Mouse (Mus musculus) adrenal gland (tissue): Measurements from ENCODE around the gene Rdh16f1.
"Not testable (repeated sequence)": the region's sequence is repeated elsewhere in the genome, so short reads cannot be mapped to it uniquely, and the experiment has no call there.

ENCODE experiments used
- intact Hi-C: fragments of 180-260 bp; cut with DNase I; formaldehyde crosslinking; loops from one replicate; pipeline ENCODE4 v1.15.1; 2025

Gene Rdh16f1

DNA sequence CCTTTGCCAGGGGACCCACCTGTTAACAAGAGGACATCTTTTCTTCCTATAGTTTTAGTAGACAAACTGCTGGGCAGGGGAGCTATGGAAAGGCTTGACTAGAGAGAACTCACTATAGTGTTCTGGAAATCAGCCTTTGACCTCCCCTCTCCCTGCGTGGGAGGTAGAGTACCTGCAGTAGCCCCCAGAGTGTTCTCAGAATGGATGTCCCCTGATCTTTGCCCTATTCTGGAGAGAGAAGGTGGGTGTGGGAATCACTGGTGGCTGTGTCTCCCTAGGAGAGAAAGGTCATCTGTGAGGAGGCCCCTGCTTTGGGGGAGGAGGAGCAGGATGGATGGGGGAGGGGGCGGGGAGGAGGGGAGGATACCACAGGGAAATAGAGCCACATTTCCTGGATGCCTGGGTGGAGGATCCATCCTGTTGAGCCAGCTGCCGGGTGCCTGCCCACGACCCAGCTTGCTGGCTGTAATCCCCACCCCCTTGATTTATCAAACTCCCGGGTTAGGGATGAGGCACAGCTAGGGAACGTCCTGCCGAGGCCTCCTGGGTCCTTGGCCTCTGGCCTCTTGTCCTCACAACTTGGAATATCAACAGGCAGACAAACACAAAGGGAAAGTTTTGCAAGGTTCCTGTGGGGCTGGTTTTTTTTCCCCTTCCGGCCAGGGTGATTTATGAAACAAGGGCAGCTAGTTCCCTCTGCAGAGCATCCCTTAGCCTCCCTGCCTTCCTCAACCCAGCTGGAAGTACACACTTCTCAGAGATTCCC lies 10.6 kb upstream of the Rdh16f1 start:
- intact Hi-C loops, result no loop called here

DNA sequence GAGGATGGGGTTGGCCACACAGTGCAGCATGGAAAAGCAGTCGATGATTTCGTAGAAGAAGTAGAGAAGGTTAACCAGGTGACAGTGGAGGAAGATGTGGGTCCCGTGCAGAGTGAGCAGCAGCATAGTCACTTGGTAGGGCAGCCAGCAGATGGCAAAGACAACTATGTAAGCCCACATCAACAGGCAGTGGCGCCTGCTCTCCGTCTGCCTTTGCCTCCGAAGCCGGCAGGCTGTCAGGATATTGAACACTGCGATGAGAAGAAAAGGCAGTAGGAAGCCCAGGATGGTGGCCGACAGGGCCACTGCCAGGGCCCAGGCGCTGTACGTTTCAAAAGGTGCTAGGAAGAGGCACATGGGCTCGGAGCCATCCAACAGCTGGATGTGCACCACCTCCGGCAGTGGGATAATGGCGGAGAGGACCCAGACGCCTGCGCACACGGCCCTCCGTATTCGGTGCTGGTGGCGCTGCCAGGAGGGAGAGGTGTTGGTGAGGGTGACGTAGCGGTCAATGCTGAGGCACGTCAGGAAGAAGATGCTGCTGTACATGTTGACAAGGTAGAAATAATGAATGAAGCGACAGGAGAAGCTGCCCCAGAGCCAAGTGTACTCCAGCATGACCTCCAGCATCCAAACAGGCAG lies 9.3 kb upstream of the Rdh16f1 start:
- intact Hi-C loops, result no loop called here

DNA sequence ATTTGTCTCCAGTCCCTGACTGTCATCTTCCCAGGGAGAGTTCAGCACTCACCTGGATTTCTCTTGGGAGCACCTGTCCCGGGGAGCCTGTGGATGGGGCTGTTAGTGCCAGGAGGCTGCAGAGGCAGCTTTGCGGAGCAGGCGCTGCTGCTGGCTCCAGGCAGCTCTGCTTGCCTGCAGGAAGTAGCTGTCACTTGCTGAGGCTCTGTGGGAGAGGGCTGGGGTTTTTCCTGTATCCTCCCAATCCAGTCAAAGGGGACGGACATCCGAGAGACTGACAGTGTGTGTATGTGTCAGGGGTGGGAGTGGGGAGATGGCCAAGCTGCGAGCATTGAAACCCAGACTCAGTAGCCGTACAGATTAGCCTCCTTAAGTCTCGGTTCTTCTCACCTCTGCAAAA lies 8.0 kb upstream of the Rdh16f1 start, which contains the start of gene Gpr182:
Gpr182 (minus strand) TSS at position 185 of the 400 bp plus-strand sequence.
- intact Hi-C loops, result no loop called here

DNA sequence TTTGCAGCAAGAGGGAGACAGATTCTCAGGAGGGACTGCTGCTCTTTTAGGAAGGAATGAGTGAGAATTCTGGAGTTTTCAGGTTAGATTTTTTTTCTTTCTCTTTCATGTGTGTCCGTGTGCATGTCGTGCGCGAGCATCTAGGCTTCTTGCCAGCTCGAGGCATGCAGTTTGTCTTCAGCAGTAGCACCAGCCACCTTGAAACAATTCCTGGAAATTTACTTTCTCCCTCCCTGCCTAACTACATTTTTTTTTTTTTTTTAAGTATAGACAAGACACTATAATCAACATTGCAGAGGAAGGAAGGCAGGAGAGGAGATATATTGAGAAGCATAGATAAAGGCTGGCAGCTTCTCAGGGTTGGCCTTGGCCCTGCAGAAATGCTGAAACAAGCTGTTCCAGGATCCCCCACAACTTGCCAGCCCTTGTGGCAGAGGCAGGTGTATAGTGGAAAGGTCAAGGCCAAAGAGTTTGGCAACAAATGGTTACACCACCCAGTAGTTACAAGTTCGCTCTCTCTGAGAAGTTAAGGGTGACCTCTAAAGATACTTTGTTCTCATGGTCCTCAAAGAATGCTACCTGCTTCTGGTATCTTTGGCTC lies 4.9 kb upstream of the Rdh16f1 start:
- intact Hi-C loops, result no loop called here

DNA sequence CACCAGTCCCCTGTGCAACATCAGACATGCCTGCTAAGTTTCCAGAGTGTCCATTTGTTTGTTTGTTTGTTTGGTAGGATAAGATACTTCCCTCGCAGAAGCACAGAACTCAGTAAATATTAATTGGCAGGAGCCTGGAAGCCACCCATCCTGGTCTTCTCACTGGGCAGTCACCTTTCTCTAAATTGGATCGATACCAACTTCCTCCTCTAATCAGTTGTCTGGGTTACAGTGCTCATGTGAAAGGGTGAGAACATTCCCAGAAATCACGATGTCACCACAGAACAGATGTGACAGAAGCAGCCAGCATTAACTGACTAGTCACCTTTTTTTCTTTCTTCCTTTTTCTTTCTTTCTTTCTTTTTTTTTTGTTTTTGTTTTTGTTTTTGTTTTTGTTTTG lies 4.3 kb upstream of the Rdh16f1 start:
- intact Hi-C loops, result no loop called here

DNA sequence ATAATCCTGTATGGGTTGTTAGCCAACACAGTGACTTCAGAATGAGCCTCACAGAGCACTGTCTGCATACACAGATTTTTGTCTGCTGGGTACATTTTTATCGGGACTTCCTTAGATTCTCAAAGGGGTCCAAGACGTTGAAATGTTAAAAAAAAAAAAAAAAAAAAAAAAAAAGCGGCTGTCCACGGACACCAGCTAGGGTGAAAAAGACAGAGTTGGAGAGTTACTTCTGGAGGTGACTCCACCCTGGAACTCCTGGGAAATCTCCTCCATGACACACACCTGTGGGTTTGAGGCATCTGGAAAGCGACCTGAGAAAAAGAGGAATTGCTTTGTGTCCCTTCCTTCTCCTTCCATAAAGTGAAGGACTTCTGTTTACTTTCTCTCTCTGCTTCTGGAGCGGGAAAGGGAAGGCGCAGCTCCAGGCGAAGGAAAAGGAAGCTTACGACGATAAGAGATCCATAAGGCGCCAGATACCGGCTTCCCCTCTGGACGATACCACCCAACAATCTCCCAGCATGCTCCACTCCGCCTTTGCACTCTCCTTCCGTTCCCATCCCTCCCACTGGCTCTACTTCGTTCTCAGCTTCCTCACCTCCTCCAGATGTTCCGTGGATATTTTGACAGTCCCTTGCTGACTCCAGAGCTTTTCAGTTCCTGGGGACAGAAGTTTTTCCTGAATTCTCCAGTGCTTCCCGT lies 3.7 kb upstream of the Rdh16f1 start:
- intact Hi-C loops, result no loop called here

DNA sequence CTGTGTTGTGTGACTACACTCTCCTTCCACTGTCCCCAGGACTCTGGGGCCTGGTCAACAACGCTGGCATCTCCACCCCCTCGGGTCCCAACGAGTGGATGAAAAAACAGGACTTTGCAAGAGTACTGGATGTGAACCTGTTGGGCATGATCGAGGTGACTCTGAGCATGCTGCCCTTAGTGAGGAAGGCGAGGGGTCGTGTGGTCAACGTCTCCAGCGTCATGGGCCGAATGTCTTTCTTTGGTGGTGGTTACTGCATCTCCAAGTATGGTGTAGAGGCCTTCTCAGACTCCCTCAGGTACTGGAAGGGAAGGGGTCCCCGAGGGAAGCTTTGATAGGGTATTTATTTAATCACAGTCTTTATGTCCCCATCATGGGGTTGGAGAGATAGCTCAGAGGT lies 3.3 kb downstream of the Rdh16f1 start:
- intact Hi-C loops, result not testable (repeated sequence)

DNA sequence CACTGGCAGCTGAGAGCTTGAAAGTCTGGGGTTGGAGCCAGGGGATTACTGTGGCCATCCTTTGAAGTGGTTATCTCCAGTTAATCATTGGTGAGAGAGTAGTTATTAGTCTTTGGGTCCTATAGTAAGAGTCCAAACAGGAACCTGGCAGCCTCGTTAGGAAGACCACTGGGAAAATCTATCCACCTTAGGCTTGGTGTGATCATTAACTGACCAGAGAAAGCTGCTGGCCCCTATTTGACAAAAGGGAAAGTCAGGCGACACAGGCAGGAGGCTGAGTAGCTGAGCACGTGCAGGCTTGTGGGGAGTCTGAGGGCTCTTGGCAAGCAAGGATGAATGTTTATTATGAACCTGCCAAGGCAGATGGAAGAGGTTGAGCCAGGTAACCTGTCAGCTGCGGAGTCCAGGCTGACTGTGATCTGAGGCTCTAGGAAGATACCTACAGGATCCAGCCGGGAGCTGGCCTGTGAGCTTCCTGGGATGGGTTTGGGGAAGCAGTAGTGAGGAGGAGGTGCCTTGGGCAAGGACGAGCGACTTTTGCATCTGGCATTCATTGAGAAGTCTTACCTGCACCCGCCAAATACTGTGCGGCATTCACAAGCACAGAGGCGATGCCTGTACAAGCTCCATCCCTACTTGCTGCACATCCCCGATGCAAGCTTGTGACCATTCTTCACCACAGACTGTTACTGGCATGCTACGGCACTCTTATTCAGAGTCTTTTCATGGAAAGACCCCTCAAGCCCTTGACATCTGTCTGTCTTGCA lies 4.5 kb downstream of the Rdh16f1 start:
- intact Hi-C loops, result no loop called here

DNA sequence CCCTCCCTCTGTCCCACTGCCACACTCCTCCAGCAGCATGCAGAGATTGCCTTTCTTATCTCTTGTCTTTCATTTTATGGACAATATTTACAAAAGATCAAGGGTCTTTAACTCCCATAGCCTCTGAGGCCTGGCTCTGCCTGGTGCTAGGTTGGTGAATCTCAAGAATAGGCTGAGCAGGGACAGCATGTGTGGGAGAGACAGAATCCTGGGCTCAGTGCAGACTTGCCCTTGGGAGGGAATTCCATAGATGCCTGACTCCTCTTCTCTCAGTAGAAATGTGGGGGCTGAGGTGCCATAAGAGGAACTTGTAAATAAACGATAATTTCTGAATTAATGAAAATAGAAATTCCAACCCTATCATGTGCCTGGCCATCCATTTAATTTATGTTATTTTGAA lies 7.0 kb downstream of the Rdh16f1 start:
- intact Hi-C loops, result no loop called here

DNA sequence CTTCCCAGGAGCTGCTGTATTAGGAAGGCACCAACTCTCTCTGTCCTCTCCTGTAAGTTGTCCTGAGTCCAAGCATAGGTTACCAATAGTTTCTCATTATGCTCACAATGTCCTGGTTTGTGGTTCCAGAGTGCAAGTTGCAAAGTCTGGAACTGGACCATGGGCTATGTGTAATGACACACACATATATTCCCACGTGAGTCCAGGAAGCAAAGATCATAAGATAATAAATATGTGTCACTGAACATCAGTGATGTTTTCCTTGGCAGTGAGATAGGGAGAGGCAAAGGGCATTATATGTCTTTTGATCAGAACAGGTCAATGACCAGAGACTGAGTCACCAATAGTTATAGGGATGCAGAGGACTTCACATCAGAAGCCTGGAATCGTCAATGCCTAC lies 16.4 kb downstream of the Rdh16f1 start, which contains the start of gene Rdh9:
Rdh9 (plus strand) TSS at position 376 of the 400 bp plus-strand sequence.
- intact Hi-C loops, result no loop called here

DNA sequence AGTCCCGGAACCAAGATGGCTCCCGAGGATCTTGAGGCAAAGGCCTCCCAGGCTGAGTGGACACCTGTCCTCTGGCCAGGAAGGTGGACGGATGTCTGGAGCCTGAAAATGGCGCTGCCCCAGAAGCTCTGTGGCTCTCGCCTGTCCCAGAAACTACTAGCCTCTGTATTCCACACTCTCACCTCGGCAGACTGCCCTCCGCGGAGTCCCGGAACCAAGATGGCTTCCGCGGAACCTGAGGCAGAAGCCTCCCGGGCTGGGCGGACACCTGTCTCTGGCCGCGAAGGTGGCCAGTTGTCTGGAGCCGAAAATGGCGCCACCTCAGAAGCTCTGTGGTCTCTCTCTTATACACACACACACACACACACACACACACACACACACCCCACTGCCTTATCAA lies 22.7 kb downstream of the Rdh16f1 start:
- intact Hi-C loops, result not testable (repeated sequence)

DNA sequence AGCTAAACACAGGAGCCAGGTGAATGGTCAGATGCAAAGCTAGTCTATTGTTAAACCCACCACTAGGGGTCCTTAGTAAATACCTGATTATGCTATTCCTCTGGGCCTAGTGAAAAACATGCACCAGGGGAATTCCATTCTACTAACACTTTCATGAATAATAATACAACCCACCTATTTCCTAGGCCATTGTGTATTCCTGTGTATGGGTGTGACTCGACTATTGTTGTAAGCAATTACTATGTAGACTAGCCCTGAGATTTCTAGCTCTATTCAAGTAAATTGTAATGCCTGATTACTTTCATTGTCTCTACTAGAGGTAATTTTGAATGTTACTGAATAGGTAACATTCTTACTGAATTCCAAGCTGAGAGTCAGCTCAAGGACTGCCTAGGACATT lies 25.8 kb downstream of the Rdh16f1 start:
- intact Hi-C loops, result not testable (repeated sequence)

DNA sequence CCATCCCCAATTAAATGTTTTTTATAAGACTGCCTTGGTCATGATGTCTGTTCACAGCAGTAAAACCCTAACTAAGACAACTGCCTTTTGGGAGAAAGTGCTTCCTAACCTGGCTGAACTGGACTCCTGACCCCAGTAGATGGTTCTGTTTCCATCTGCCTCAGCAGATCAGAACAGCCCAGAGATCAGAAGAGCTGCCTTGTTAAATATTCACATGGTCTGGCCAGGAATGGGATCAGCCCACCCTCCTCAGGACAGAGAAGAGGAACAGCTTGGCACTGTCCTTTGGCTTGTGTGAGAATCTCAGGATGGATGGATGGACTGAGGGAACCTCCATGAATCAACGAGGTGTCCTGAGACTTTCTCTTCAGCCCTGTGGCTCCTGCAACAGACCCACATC lies 39.7 kb downstream of the Rdh16f1 start:
- intact Hi-C loops, result no loop called here

DNA sequence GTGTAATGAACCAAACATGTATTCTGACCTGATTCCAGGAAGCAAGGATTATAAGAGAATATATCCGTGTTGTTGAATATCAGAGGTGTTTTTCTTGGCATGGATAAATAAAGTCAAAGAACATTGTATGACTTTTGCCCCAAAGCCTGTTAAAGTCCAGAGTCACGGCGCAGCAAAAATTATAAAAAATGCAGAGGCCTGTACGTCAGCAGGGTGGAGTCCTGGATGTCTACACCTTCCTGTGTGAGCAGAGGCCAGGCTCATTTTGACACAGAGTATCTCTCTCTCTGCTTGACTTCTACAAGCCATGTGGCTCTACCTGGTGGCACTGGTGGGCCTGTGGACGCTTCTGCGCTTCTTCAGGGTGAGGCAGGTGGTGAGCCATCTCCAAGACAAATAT lies 41.3 kb downstream of the Rdh16f1 start, which contains the start of gene Rdh16:
Rdh16 (plus strand) TSS at position 262 of the 400 bp plus-strand sequence.
- intact Hi-C loops, result no loop called here

DNA sequence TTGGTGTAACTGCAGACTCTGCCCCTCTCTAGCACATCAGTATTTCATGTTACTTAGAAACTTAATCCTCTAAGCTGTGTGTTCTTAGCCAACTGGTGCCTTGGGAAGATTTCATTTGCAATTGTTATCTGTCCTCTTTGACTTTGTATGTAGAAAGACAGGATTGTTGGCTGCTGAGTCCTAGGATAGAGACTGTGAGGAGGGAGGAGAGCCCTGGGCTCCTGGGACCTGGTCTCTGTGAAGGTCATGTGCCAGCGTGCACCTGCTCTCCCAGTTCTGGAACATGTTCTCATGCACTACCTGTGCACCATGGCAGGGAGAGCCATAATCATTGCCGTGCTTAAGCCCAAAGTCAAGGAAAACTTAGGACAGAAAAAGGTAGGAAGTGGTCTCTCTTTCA lies 42.0 kb downstream of the Rdh16f1 start:
- intact Hi-C loops, result no loop called here

DNA sequence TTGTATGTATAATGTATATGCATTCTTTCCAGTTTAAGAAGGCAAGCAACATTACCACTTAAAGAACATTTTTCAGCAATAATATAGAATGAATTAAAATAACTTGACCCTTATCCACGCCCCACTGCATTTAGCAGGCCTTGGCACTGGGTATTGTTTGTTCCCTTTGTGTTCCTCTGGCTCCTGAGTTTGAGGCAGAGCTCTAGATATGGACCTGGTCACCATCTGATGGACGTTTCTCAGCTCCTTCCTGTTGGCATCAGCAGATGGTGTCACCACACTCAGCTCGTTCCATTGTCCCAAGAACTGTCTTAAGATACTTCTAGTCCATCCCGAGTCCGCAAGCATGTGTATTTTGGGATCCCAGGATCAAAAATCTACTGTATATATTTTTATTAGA lies 42.6 kb downstream of the Rdh16f1 start:
- intact Hi-C loops, result no loop called here

DNA sequence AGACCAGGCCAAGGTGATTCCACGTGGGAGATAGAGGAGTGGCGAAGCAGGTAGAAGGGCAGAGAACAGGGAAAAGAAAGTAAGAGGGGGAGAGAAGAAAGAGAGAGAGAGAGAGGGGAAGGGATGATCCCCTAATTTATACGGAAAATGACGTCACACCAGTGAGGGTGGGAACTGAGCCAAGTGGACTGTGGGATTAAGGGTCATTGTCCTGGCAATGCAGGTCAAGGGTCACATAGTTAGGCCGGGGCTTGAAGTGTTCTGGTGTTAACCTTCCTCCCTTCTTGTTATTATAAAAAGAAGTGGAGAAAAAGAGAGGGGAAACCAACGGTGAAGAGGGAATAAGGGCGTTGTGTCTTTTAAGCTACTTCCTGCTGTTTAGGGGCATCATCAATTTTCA lies 44.8 kb downstream of the Rdh16f1 start:
- intact Hi-C loops, result no loop called here

DNA sequence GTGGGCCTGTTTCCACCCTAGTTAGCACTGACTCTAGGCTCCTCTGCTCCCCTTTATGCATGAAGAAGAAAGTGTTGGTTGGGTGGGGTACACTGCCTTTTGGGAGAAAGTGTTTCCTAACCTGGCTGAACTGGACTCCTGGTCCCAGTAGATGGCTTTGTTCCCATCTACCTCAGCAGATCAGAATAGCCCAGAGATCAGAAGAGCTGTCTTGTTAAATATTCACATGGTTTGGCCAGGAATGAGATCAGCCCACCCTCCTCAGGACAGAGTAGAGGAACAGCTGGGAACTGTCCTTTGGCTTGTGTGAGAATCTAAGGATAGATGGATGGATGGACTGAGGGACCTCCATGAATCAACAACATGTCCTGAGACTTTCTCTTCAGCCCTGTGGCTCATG lies 56.3 kb downstream of the Rdh16f1 start:
- intact Hi-C loops, result no loop called here

DNA sequence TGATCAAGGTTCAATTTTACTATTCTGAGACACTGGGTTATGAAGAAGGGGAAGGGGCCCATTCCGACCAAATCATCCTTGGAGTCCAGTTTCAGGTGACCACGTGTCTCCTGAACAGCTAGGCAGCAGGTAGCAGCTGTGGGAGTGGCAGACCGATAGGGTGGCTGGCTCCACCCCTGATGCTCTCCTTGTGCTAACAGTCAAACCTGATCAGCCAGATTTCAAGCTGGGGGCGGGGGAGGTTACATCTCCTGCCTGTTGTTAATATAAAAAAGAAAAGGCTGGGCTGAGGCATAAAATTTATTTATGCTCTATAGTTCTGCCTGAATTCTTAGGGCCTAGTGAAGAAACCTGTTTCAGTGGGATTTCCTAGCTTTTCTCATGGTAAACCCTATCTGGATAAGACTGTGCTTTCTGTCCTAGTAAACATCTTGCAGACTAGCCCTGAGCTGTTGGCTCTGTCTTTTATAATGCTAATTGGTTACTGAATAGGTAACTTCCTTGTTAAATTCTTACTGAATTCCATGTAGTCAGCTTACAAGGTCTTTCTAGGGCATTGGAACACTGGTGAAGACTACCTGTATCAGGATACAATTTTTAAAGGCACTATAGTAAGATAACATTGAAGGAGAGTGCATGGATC lies 57.8 kb downstream of the Rdh16f1 start:
- intact Hi-C loops, result not testable (repeated sequence)

DNA sequence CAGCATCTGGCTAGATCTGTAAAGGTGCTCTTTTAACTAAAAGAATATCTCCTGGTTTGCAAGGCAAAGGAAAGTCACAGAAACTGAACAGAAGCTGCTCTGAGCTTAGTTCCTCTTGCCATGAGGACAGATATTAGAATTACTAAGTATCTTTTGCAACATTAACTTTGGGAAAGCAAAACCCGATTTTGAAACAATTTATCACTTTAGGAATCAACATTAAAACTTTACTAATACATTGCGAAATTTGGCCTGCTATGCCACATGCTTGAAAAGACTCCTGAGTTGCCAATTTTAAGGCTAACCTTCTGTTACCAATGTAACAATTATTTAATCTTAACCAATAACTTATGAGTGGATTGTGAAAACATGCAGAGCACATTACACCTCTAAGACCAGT lies 62.2 kb downstream of the Rdh16f1 start:
- intact Hi-C loops, result not testable (repeated sequence)

DNA sequence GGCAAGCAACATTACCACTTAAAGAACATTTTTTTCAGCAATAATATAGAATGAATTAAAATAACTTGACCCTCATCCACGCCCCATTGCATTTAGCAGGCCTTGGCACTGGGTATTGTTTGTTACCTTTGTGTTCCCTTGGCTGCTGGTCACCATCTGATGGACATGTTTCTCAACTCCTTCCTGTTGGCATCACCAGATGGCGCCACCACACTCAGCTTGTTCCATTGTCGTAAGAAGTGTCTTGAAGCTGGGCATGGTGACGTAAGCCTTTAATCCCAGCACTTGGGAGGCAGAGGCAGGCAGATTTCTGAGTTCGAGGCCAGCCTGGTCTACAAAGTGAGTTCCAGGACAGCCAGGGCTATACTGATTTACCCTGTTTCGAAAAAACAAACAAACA lies 65.8 kb downstream of the Rdh16f1 start:
- intact Hi-C loops, result no loop called here
